Mouse (Mus musculus): ENCODE measurements around the gene Arpc1a.

GRCm38 (mm10) chr5:145058722-145059121, 24.9 kb upstream of the Arpc1a start:
- TF ChIP-seq TAL1 (IDR thresholded peaks at IDR 0.05; ENCODE audit: low read length) (no peak), HCFC1 (IDR thresholded peaks at IDR 0.05; ENCODE audit: low read depth, low read length) (no peak), USF1 (IDR thresholded peaks at IDR 0.05; ENCODE audit: low read depth, low read length) (no peak), MAZ (IDR thresholded peaks at IDR 0.05; ENCODE audit: low read depth, low read length) (no peak), CTCF (IDR thresholded peaks at IDR 0.05 in 2 of 3, conservative IDR thresholded peaks at IDR 0.05 in 1 of 3; ENCODE audit: control insufficient read depth in 1 of 3, insufficient read depth in 1 of 3, low read depth in 2 of 3, low read length in 3 of 3, poor library complexity in 1 of 3, severe bottlenecking in 1 of 3) (peak in 1 of 3 experiments; percentile 27; a peak in 2 of 6 replicates)
